Mouse (Mus musculus): Measurements from ENCODE around the gene BC030867. TPM values are rescaled to one million over a fixed set of nuclear protein-coding genes. Genes with fewer than 3 reads are reported as not detected.

BC030867 gene
- polyA plus RNA-seq, 1 experiment, result 1.9 TPM

DNA sequence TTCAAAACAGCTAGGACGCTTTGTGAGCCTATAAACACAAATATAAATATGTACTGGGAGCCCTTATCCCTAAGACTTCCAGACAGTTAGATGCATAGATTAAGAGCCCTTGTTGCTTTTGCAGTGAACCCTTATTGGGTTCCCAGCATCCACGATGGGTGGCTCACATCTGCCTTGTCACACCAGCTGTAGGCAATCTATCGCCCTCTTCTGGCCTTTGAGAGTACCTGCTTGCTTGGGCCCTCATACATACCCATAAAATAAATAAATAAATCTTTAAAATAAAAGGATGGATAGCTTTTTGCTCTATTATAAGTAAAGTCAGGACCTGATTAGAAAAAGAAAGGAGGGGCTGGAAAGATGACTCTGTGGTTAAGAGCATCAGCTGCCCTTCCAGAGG, 9.8 kb downstream of the BC030867 start:
- no peaks in the 10 kb centered on the region for H3K4me1 ChIP-seq (ENCODE audit: control insufficient read depth, insufficient read depth, insufficient read length)
- no peaks in the 10 kb centered on the region for H3K36me3 ChIP-seq (ENCODE audit: control insufficient read depth, insufficient read depth, low read length)
- no peak for TF ChIP-seq POLR2A (IDR thresholded peaks at IDR 0.05; ENCODE audit: low read depth, low read length)
- no peak for TF ChIP-seq CTCF (IDR thresholded peaks at IDR 0.05; ENCODE audit: extremely low read depth, insufficient read depth, insufficient read length, insufficient replicate concordance)
- no peak for DNase-seq (ENCODE audit: low read depth in 1 of 2, low spot score in 2 of 2)
- H3K27me3 ChIP-seq (ENCODE audit: control insufficient read depth, insufficient read depth, low read length), result no peaks in the 10 kb centered on the region
- no peak overlapping the region for H3K4me3 ChIP-seq (ENCODE audit: extremely low read depth, insufficient read depth, insufficient read length)
- H3K27ac ChIP-seq (ENCODE audit: insufficient read depth, low read length), result no peak overlapping the region
- 91% methylated on average over 3 of the region's 3 CpGs for WGBS

DNA sequence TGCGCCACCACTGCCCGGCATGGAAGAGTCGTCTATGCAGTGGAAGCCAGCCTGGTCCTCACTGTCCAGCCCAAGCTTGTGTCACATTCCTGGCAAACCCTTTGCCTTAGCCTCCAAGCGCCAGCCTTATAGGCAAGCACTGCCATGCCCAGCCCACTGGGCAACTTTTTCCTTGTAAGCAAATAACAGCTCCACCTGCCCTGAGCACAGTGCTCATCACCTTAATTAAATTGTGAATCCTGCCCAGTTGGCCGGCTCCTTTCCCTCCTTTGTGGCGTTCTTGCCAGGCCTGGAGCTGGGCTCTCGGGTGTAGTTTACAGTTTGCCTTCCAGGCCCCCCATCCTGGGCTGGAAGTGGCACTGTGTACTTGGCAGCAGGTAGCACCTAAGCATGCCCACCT, 14.5 kb downstream of the BC030867 start:
- Histone ChIP-seq H3K4me1 (ENCODE audit: control insufficient read depth, insufficient read depth, insufficient read length) (no peaks in the 10 kb centered on the region), H3K4me3 (ENCODE audit: extremely low read depth, insufficient read depth, insufficient read length) (no peak overlapping the region), H3K36me3 (ENCODE audit: control insufficient read depth, insufficient read depth, low read length) (no peaks in the 10 kb centered on the region), H3K27me3 (ENCODE audit: control insufficient read depth, insufficient read depth, low read length) (no peaks in the 10 kb centered on the region), H3K27ac (ENCODE audit: insufficient read depth, low read length) (no peak overlapping the region)
- WGBS, result 95% methylated on average over 7 of the region's 7 CpGs
- DNase-seq (ENCODE audit: low read depth in 1 of 2, low spot score in 2 of 2), result no peak
- TF ChIP-seq POLR2A (IDR thresholded peaks at IDR 0.05; ENCODE audit: low read depth, low read length), result no peak
- no peak for TF ChIP-seq CTCF (IDR thresholded peaks at IDR 0.05; ENCODE audit: extremely low read depth, insufficient read depth, insufficient read length, insufficient replicate concordance)

DNA sequence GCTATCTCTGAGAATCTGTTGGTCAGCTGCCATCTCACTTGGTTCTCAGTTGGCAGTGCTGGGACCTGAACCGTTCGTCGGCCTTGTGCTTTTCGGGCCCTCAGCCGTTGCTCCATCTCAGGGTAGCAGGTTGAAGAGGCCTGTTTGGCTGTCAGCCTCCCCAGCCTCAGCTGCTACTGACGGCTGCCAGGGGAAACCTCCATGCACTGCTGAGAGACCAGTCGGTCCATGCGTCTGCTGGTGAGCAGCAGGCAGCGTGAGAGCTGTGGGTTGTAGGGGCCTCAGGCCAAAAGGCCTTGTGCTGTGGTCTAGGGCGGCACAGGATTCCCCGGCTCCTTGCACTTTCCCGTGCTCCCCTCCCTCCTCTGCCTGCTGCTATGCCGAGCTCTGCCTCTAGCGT, 17.1 kb downstream of the BC030867 start:
- H3K27me3 ChIP-seq (ENCODE audit: control insufficient read depth, insufficient read depth, low read length), result no peaks in the 10 kb centered on the region
- no peak overlapping the region for H3K27ac ChIP-seq (ENCODE audit: insufficient read depth, low read length)
- DNase-seq (ENCODE audit: low read depth in 1 of 2, low spot score in 2 of 2), result no peak
- no peaks in the 10 kb centered on the region for H3K36me3 ChIP-seq (ENCODE audit: control insufficient read depth, insufficient read depth, low read length)
- no peaks in the 10 kb centered on the region for H3K4me1 ChIP-seq (ENCODE audit: control insufficient read depth, insufficient read depth, insufficient read length)
- 92% methylated on average over 14 of the region's 14 CpGs for WGBS
- TF ChIP-seq POLR2A (IDR thresholded peaks at IDR 0.05; ENCODE audit: low read depth, low read length), result no peak
- TF ChIP-seq CTCF (IDR thresholded peaks at IDR 0.05; ENCODE audit: extremely low read depth, insufficient read depth, insufficient read length, insufficient replicate concordance), result no peak
- H3K4me3 ChIP-seq (ENCODE audit: extremely low read depth, insufficient read depth, insufficient read length), result no peak overlapping the region

DNA sequence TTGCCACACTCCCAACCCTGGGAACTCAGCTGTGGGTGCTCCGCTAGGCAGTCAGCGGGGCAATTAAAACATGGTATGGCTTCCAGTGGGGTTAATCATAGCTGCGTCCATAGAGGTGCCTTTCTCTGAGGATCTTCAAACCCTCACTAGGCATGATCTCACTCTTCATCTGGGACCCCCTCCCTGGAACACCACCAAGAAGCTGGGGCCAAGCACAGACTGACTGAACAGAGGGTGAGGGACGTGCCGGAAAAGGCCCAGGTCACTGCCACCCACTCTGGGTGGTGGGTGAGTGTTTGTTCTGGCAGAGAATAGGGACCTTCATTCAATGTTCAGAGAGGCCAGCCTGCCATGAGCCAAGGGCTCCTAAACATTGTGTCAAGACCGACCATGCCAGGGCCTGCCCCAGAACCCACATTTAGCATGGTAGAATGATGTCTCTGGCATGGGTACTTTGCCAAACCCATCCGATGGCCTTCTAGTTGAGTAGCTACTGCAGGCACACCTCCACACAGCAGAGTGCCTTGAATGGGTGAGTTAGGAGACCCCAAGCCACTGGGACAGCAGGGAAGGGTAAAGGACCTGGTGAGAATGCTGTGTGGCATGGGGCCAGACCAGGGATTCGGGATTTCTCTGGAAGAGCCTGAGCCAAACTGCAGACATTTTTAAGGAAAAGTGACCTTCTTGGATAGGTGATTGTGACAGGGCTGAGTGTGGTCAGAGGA, 18.1 kb downstream of the BC030867 start:
- no peaks in the 10 kb centered on the region for H3K36me3 ChIP-seq (ENCODE audit: control insufficient read depth, insufficient read depth, low read length)
- no peaks in the 10 kb centered on the region for H3K27me3 ChIP-seq (ENCODE audit: control insufficient read depth, insufficient read depth, low read length)
- H3K27ac ChIP-seq (ENCODE audit: insufficient read depth, low read length), result no peak overlapping the region
- WGBS, result 93% methylated on average over 8 of the region's 8 CpGs
- H3K4me3 ChIP-seq (ENCODE audit: extremely low read depth, insufficient read depth, insufficient read length), result no peak overlapping the region
- H3K4me1 ChIP-seq (ENCODE audit: control insufficient read depth, insufficient read depth, insufficient read length), result no peaks in the 10 kb centered on the region
- TF ChIP-seq CTCF (IDR thresholded peaks at IDR 0.05; ENCODE audit: extremely low read depth, insufficient read depth, insufficient read length, insufficient replicate concordance) (no peak), POLR2A (IDR thresholded peaks at IDR 0.05; ENCODE audit: low read depth, low read length) (no peak)
- no peak for DNase-seq (ENCODE audit: low read depth in 1 of 2, low spot score in 2 of 2)

DNA sequence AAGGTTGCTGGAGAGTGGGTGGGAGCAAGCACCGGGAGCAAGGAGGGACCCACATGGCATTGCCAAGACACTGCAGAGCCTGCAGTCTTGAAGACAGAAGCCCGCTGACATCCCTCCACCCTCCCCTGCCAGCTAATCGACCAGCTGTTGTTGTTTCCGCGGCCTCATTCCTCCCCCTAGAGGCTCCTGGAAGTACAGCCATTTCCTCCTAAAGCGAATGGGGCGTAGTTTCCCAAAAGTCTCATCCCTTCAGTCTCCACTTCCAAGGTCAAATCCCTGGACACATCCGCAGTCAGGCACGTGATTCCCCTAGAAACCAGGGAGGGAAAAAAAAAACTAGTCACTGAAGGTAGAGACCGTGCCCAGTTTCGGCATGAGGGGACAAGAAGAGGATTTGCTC, 18.8 kb downstream of the BC030867 start:
- Histone ChIP-seq H3K4me1 (ENCODE audit: control insufficient read depth, insufficient read depth, insufficient read length) (no peaks in the 10 kb centered on the region), H3K27me3 (ENCODE audit: control insufficient read depth, insufficient read depth, low read length) (no peaks in the 10 kb centered on the region), H3K4me3 (ENCODE audit: extremely low read depth, insufficient read depth, insufficient read length) (no peak overlapping the region), H3K36me3 (ENCODE audit: control insufficient read depth, insufficient read depth, low read length) (no peaks in the 10 kb centered on the region), H3K27ac (ENCODE audit: insufficient read depth, low read length) (no peak overlapping the region)
- peak in 1 of 2 experiments; percentile 39 for DNase-seq (ENCODE audit: low read depth in 1 of 2, low spot score in 2 of 2)
- WGBS, result 11% methylated on average over 11 of the region's 11 CpGs
- peak; percentile 62; the same call in 1 of the 2 replicates for TF ChIP-seq CTCF (IDR thresholded peaks at IDR 0.05; ENCODE audit: extremely low read depth, insufficient read depth, insufficient read length, insufficient replicate concordance)
- no peak for TF ChIP-seq POLR2A (IDR thresholded peaks at IDR 0.05; ENCODE audit: low read depth, low read length)

- Histone ChIP-seq H3K27ac (ENCODE audit: insufficient read depth, low read length) (no peak within 1 kb of the TSS), H3K36me3 (ENCODE audit: control insufficient read depth, insufficient read depth, low read length) (no peaks in the 10 kb centered on the region), H3K27me3 (ENCODE audit: control insufficient read depth, insufficient read depth, low read length) (no peaks in the 10 kb centered on the region), H3K4me1 (ENCODE audit: control insufficient read depth, insufficient read depth, insufficient read length) (no peaks in the 10 kb centered on the region), H3K4me3 (ENCODE audit: extremely low read depth, insufficient read depth, insufficient read length) (no peak within 1 kb of the TSS)
- WGBS, result 89% methylated on average over 12 of the region's 12 CpGs
- no peak for DNase-seq (ENCODE audit: low read depth in 1 of 2, low spot score in 2 of 2)
- no peak for TF ChIP-seq CTCF (IDR thresholded peaks at IDR 0.05; ENCODE audit: extremely low read depth, insufficient read depth, insufficient read length, insufficient replicate concordance)
- TF ChIP-seq POLR2A (IDR thresholded peaks at IDR 0.05; ENCODE audit: low read depth, low read length), result no peak
These were observed 20.0 kb downstream of the BC030867 start, which contains the start of gene Asb16 for GRCm38 (mm10) chr11:102268520-102269244. Asb16 (plus strand) TSS chr11:102268743.
